Mouse (Mus musculus): ENCODE results near the gene Gm21725. TPM values are rescaled to one million over a fixed set of nuclear protein-coding genes. Genes with fewer than 3 reads are reported as not detected.
"Not testable (repeated sequence)": the region's sequence is repeated elsewhere in the genome, so short reads cannot be mapped to it uniquely, and the experiment has no call there.

Gm21725 gene
- polyA plus RNA-seq (2014; fragmentation: Nextera tagmentation; extraction: Ambion mirVana) = not detected in 2 replicates

DNA sequence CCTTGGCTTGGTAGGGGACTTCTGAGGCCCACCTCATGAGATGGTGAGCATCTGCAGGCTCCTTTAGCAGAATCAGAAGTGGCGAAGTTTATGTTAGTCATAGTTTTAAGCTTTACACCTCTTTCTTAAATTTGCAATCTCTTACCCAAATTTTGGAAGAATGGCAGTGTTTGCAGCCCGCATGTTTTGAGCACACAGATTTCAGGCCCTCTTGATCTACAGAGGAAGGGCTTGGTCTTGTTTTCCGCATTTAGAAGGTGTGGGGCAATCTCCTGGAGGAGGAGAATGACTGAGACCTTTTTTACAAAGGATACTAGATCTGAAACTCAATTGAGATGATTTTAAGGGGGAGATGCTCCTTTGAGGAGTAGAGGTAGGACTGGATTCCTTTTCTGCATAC lies at the start of gene Gm21725:
TSS of gene Gm21725 (minus strand) at position 101 of the 400 bp plus-strand sequence.
- not testable (repeated sequence) for H3K4me3 ChIP-seq (ENCODE audit: low read depth, low read length); H3K4me1 ChIP-seq (ENCODE audit: control insufficient read depth, insufficient read depth, low read length); H3K27ac ChIP-seq (ENCODE audit: low read depth, low read length); H3K4me2 ChIP-seq (ENCODE audit: low read depth, low read length); H3K9me3 ChIP-seq (ENCODE audit: control insufficient read depth, low read length); H3K9ac ChIP-seq (replicated peaks; ENCODE audit: low read depth, low read length); H3K27me3 ChIP-seq (ENCODE audit: control insufficient read depth, insufficient read depth, low read length); H3K36me3 ChIP-seq (ENCODE audit: control insufficient read depth, insufficient read depth, low read length); ATAC-seq (ENCODE audit: low read depth)
- WGBS = no CpG with 5 or more reads among the region's 3 CpGs

Other genes starting within 250 kb of the Gm21725 start
- gene Gm21891, start 215.6 kb downstream of the Gm21725 start, polyA plus RNA-seq (2014; fragmentation: Nextera tagmentation; extraction: Ambion mirVana) = not detected in 2 replicates
- not detected in 2 replicates for gene Gm21425, start 187.1 kb downstream of the Gm21725 start, polyA plus RNA-seq (2014; fragmentation: Nextera tagmentation; extraction: Ambion mirVana)
- gene Gm21828, start 125.1 kb downstream of the Gm21725 start, polyA plus RNA-seq (2014; fragmentation: Nextera tagmentation; extraction: Ambion mirVana) = not detected in 2 replicates
- gene Gm21440, start 96.7 kb downstream of the Gm21725 start, polyA plus RNA-seq (2014; fragmentation: Nextera tagmentation; extraction: Ambion mirVana) = not detected in 2 replicates
- not detected in 2 replicates for gene Gm21454, start 96.6 kb downstream of the Gm21725 start, polyA plus RNA-seq (2014; fragmentation: Nextera tagmentation; extraction: Ambion mirVana)
- not detected in 2 replicates for gene Gm21866, start 116.5 kb upstream of the Gm21725 start, polyA plus RNA-seq (2014; fragmentation: Nextera tagmentation; extraction: Ambion mirVana)
- not detected in 2 replicates for gene Gm20773, start 145.0 kb upstream of the Gm21725 start, polyA plus RNA-seq (2014; fragmentation: Nextera tagmentation; extraction: Ambion mirVana)